Mouse (Mus musculus): ENCODE data around the gene Gm9733. TPM values are rescaled to one million over a fixed set of nuclear protein-coding genes. Genes with fewer than 3 reads are reported as not detected.
"Not testable (repeated sequence)": the region's sequence is repeated elsewhere in the genome, so short reads cannot be mapped to it uniquely, and the experiment has no call there.

Gm9733 gene
- total RNA-seq (2014; rRNA removed): not detected in 2 replicates
- polyA plus RNA-seq (2015; fragmentation: Nextera tagmentation; extraction: Ambion mirVana): not detected in 2 replicates

DNA sequence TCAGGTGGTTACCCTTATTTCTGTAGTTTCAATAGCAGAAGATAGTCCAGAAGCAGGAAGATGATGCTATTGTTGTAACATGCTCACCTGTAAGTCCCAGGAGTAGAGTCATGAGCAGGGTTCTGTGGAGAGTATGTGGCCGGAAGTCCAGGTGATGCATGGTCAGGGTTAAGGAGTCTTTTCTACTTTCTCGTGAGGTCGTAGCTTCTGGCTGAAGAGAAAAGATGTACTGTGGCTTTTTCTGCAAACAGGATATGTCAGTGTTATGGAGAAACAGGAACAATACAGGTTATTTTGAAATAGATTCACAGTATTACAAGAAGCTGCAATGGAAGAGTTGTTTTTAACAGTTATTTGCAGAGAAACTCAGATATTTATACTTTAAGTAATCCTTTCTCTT, at the start of gene Gm9733:
Gene Gm9733 (minus strand): TSS at position 240 of the 400 bp plus-strand sequence.
- H3K4me3 ChIP-seq (ENCODE audit: low read depth, low read length): no peak within 1 kb of the TSS

DNA sequence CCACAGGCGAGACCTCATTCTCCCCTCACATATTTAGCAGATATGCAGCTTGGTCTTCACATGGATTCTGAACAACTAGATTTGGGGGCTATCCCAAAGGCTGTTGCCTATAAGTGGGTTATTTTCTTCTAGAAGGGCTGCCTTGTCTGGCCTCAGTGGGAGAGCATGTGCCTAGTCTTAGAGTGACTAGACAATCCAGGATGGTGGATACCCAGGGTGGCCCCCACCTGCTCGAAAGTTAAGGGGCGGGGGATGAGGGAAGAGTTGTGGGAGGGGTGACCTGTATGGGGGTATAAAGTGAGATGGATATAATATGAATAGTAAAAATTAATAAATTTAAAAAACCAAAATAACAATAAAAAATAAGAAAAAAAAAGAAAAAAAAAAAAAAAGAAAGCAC, 23.6 kb upstream of the Gm9733 start:
- not testable (repeated sequence) for H3K9me3 ChIP-seq (ENCODE audit: low read length); ATAC-seq
- WGBS: 88% methylated on average over 3 of the region's 3 CpGs

More for the DNA sequence above, at the start of gene Gm9733:
- no peaks in the 10 kb centered on the region for H3K9me3 ChIP-seq (ENCODE audit: low read length)
- ATAC-seq (no peak), DNase-seq (no peak)
- H3K27ac ChIP-seq (ENCODE audit: low read depth, low read length): no peak within 1 kb of the TSS
- no peaks in the 10 kb centered on the region for H3K36me3 ChIP-seq (ENCODE audit: insufficient read depth)
- H3K4me1 ChIP-seq (ENCODE audit: insufficient read depth): no peaks in the 10 kb centered on the region
- no peak for TF ChIP-seq CTCF (IDR thresholded peaks at IDR 0.05; ENCODE audit: low read depth)
- no peaks in the 10 kb centered on the region for H3K27me3 ChIP-seq (ENCODE audit: insufficient read depth, low read length)
- H3K4me2 ChIP-seq (ENCODE audit: low read depth): no peak within 1 kb of the TSS
- no peak within 1 kb of the TSS for H3K9ac ChIP-seq
- 89% methylated on average over 3 of the region's 3 CpGs for WGBS

DNA sequence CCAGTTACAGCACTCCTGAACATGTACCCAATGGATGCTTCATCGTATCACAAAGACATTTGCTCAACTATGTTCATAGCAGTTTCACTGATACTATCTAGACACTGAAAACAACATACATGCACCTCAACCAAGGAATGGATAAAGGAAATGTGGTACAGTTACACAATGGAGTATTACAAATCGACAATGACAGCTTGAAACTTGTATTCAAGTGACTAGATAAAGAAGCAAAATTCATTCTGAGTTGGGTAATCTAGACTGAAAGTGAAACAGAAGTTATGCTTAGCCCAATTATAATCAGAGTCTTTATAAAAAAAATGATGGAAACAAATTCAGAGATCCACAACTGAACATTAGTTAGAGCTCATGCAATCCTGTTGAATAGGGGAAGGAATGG, 18.2 kb upstream of the Gm9733 start:
- not testable (repeated sequence) for DNase-seq; H3K9ac ChIP-seq; H3K36me3 ChIP-seq (ENCODE audit: insufficient read depth); H3K4me3 ChIP-seq (ENCODE audit: low read depth, low read length); H3K4me2 ChIP-seq (ENCODE audit: low read depth); H3K27ac ChIP-seq (ENCODE audit: low read depth, low read length); H3K27me3 ChIP-seq (ENCODE audit: insufficient read depth, low read length); H3K9me3 ChIP-seq (ENCODE audit: low read length); H3K4me1 ChIP-seq (ENCODE audit: insufficient read depth); ATAC-seq
- 94% methylated on average over 1 of the region's 2 CpGs for WGBS

More for the DNA sequence above, 23.6 kb upstream of the Gm9733 start:
- H3K9ac ChIP-seq; H3K4me1 ChIP-seq (ENCODE audit: insufficient read depth); H3K27me3 ChIP-seq (ENCODE audit: insufficient read depth, low read length); H3K4me3 ChIP-seq (ENCODE audit: low read depth, low read length); H3K4me2 ChIP-seq (ENCODE audit: low read depth); H3K27ac ChIP-seq (ENCODE audit: low read depth, low read length); H3K36me3 ChIP-seq (ENCODE audit: insufficient read depth); DNase-seq: not testable (repeated sequence)

DNA sequence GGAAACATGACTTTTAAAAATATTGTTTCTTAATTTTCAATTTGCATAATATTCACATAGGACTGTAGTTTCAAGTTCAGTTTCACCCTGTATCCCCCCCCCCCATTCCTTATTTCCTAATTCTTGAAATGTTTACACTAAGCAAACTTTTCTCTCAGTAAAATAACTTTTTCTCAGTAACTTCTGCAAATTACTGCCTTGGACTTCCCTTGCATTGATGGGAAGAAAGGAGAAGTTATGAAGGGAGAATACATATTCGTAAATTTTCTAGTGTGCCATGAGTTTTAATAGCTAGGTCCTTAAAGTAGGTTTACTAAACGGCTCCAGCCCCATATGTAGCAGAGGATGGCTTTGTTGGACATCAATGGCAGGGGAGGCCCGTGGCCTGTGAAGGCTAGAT, 13.5 kb upstream of the Gm9733 start:
- not testable (repeated sequence) for H3K27me3 ChIP-seq (ENCODE audit: insufficient read depth, low read length); H3K4me2 ChIP-seq (ENCODE audit: low read depth); DNase-seq; H3K9ac ChIP-seq; H3K36me3 ChIP-seq (ENCODE audit: insufficient read depth); ATAC-seq; H3K9me3 ChIP-seq (ENCODE audit: low read length); H3K4me3 ChIP-seq (ENCODE audit: low read depth, low read length); H3K27ac ChIP-seq (ENCODE audit: low read depth, low read length); H3K4me1 ChIP-seq (ENCODE audit: insufficient read depth)
- WGBS: 65% methylated on average over 3 of the region's 3 CpGs

DNA sequence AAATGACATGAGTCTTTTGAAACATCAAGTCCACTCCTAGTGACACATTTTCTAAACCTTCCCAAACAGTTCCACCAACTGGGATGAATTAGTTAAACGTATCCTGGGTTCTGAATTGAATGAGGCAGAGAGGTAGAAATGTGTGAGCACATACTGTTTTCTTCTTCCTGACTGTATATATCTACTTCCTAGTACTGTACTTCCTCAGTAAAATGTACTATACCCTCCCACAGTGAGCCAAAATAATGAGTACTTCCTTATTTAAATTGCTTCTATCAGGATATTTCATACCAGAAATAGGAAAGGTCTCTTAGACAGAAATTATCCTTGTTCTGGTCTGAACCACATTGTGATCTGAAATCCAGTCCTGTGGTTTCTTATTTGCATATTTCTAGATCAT, 8.2 kb upstream of the Gm9733 start:
- Histone ChIP-seq H3K27ac (ENCODE audit: low read depth, low read length) (no peak overlapping the region), H3K9me3 (ENCODE audit: low read length) (no peaks in the 10 kb centered on the region), H3K27me3 (ENCODE audit: insufficient read depth, low read length) (no peaks in the 10 kb centered on the region), H3K4me3 (ENCODE audit: low read depth, low read length) (no peak overlapping the region), H3K4me1 (ENCODE audit: insufficient read depth) (no peaks in the 10 kb centered on the region), H3K36me3 (ENCODE audit: insufficient read depth) (no peaks in the 10 kb centered on the region), H3K9ac (no peak overlapping the region), H3K4me2 (ENCODE audit: low read depth) (no peak overlapping the region)
- no peak for TF ChIP-seq CTCF (IDR thresholded peaks at IDR 0.05; ENCODE audit: low read depth)
- DNase-seq: no peak
- ATAC-seq: no peak
- 74% methylated on average over 1 of the region's 1 CpGs for WGBS

DNA sequence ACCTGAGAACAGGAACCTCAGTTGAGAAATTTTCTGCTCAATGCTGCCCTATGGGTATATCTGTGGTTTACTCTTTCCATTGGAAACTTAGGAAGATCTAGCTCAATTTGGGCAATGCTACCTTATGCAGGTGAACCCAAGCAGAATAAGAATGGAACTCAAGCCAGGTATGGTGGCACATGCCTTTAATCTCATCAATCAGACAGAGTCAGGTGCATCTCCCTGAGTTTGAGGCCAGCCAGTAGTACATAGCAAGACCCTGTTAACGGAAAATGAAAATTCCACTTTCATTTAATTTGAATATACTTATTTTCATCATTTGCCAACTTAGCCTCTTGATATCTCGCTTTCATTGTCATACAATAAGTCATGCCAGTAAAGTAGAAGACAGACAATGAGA, 2.1 kb upstream of the Gm9733 start:
- Histone ChIP-seq H3K4me1 (ENCODE audit: insufficient read depth) (no peaks in the 10 kb centered on the region), H3K27ac (ENCODE audit: low read depth, low read length) (no peak overlapping the region), H3K4me2 (ENCODE audit: low read depth) (no peak overlapping the region), H3K36me3 (ENCODE audit: insufficient read depth) (no peaks in the 10 kb centered on the region), H3K4me3 (ENCODE audit: low read depth, low read length) (no peak overlapping the region), H3K9me3 (ENCODE audit: low read length) (no peaks in the 10 kb centered on the region), H3K27me3 (ENCODE audit: insufficient read depth, low read length) (no peaks in the 10 kb centered on the region), H3K9ac (no peak overlapping the region)
- no peak for DNase-seq
- WGBS: 72% methylated on average over 2 of the region's 2 CpGs
- no peak for ATAC-seq
- no peak for TF ChIP-seq CTCF (IDR thresholded peaks at IDR 0.05; ENCODE audit: low read depth)

DNA sequence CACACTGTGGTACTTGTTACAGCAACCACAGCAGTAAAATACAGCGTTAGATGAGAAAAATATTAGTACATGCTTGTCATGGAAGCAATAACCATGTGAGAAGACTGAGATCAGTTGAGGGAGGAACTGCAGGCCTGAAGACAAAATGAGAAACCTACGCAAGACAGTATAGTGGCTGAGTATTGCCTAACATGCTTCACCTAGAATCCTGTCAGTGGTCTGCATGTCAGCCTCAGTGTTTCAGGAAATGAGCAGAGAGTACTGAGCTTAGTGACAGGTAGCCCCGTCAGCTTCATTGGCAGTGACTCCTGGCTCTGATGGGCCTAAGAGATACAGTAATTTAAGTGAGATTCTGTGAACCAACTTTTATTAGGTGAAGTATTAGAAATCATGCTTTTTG, 557 bp downstream of the Gm9733 start:
- Histone ChIP-seq H3K4me3 (ENCODE audit: low read depth, low read length) (no peak overlapping the region), H3K9me3 (ENCODE audit: low read length) (no peaks in the 10 kb centered on the region)

DNA sequence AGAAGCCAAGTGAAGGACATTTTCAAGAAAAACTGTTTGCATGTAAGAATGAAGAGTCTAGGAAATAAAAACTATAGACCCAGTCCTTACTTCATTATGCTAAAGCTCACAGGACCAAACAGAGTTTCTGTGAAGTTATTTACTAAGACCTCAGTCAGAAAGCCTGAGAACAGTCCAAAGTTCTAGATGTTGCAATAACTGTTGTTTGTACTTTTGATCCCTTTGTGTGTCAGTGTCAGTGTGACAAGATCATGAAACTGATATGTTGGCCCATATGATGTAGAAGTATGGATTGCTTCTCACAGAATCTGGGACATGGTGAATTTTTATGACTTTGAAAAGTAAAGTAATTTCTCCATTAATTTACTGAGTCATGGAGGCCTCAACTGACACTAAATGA, 2.6 kb downstream of the Gm9733 start:
- no peaks in the 10 kb centered on the region for H3K36me3 ChIP-seq (ENCODE audit: insufficient read depth)
- H3K9me3 ChIP-seq (ENCODE audit: low read length): no peaks in the 10 kb centered on the region
- ATAC-seq: no peak
- no peaks in the 10 kb centered on the region for H3K27me3 ChIP-seq (ENCODE audit: insufficient read depth, low read length)
- no peak for DNase-seq
- H3K4me2 ChIP-seq (ENCODE audit: low read depth): no peak overlapping the region
- H3K9ac ChIP-seq: no peak overlapping the region
- no peak overlapping the region for H3K27ac ChIP-seq (ENCODE audit: low read depth, low read length)
- no peak overlapping the region for H3K4me3 ChIP-seq (ENCODE audit: low read depth, low read length)
- no peak for TF ChIP-seq CTCF (IDR thresholded peaks at IDR 0.05; ENCODE audit: low read depth)
- H3K4me1 ChIP-seq (ENCODE audit: insufficient read depth): no peaks in the 10 kb centered on the region

More for the DNA sequence above, 557 bp downstream of the Gm9733 start:
- Histone ChIP-seq H3K27ac (ENCODE audit: low read depth, low read length) (no peak overlapping the region), H3K27me3 (ENCODE audit: insufficient read depth, low read length) (no peaks in the 10 kb centered on the region), H3K9ac (no peak overlapping the region), H3K36me3 (ENCODE audit: insufficient read depth) (no peaks in the 10 kb centered on the region), H3K4me1 (ENCODE audit: insufficient read depth) (no peaks in the 10 kb centered on the region), H3K4me2 (ENCODE audit: low read depth) (no peak overlapping the region)
- no peak for DNase-seq
- WGBS: 74% methylated on average over 3 of the region's 3 CpGs
- no peak for ATAC-seq
- TF ChIP-seq CTCF (IDR thresholded peaks at IDR 0.05; ENCODE audit: low read depth): no peak
